Comparison of ENCODE assay signal across 8 mouse cellular contexts in the genomic region with DNA sequence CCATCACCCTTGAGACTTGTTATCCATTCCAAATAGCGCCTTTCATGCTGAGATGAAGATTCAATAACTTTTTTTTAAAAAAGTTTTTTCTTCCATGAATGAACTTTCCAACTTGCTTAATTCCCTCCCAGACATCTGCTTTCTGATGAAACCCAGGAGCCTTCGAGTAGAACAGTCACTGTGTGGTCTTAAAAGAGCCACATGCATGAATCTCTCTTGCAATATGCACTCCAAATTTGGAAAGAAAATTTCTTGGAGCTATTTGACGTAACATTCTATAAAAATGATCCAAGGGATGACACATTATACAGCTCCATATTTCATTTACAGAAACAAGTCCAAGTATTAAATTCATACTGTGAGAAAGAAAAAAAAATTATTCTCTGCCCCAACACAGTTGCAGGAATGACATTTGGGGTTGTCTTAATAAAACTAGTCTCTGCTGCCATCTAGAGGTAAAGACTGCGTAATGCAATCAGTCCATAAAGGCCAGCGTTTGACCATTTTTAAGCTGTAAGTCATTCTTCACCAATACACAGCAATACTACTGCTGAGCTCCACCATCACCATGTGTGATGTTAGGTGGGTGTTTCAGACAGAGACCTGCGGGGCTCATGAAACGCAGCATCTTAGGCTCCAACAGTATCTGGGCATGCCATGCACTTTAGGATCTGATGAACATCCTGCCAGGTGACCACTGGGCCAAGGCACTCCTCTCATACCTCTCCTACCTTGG. TPM values are rescaled to one million over a fixed set of nuclear protein-coding genes. Genes with fewer than 3 reads are reported as not detected.
DNase-seq lines count a peak whose midpoint lies in the region; ATAC-seq and TF ChIP-seq lines count a peak whose summit lies in the region.

No protein-coding gene starts in this region.

- H3K27ac ChIP-seq in liver, adult 2 months (replicated peaks; ENCODE audit: insufficient read depth, low read depth, low read length) = no peak overlapping the region
- H3K27ac ChIP-seq in liver, embryonic 11.5 days (ENCODE audit: low read depth, low read length) = no peak overlapping the region
- no peak overlapping the region for H3K27ac ChIP-seq in MEL (ENCODE audit: control insufficient read depth, low read depth, low read length)
- H3K27ac ChIP-seq in hindbrain, embryonic 15.5 days (replicated peaks) = no peak overlapping the region
- no peak overlapping the region for H3K27ac ChIP-seq in limb, embryonic 14.5 days (replicated peaks; ENCODE audit: low read depth, low read length)

- peak; percentile 94 for TF ChIP-seq RAD21 in MEL (IDR thresholded peaks at IDR 0.05; ENCODE audit: low read depth, low read length)

- no peak overlapping the region for H3K4me3 ChIP-seq in liver, adult 2 months (ENCODE audit: insufficient read depth, low read depth, low read length)
- no peak overlapping the region for H3K4me3 ChIP-seq in liver, embryonic 11.5 days (ENCODE audit: low read depth, low read length)
- H3K4me3 ChIP-seq in MEL (ENCODE audit: control insufficient read depth in 1 of 2, insufficient read depth in 1 of 2, low read depth in 2 of 2, low read length in 2 of 2) = no peak overlapping the region
- H3K4me3 ChIP-seq in hindbrain, embryonic 15.5 days = no peak overlapping the region
- no peak overlapping the region for H3K4me3 ChIP-seq in limb, embryonic 14.5 days (replicated peaks; ENCODE audit: low read length)

- 38% methylated on average over 7 of the region's 7 CpGs for WGBS in liver, adult 2 months
- 39% methylated on average over 7 of the region's 7 CpGs for WGBS in liver, embryonic 11.5 days
- WGBS in hindbrain, embryonic 15.5 days = 39% methylated on average over 7 of the region's 7 CpGs
- 34% methylated on average over 7 of the region's 7 CpGs for WGBS in limb, embryonic 14.5 days

- H3K9me3 ChIP-seq in liver, embryonic 11.5 days (ENCODE audit: control insufficient read depth, low read length) = no peaks in the 10 kb centered on the region
- H3K9me3 ChIP-seq in MEL (replicated peaks; ENCODE audit: insufficient read depth, low read length) = no peaks in the 10 kb centered on the region
- H3K9me3 ChIP-seq in hindbrain, embryonic 15.5 days = no peaks in the 10 kb centered on the region
- H3K9me3 ChIP-seq in limb, embryonic 14.5 days (ENCODE audit: control insufficient read depth, low read length) = no peaks in the 10 kb centered on the region

- H3K4me1 ChIP-seq in liver, adult 2 months (ENCODE audit: control insufficient read depth, insufficient read depth, low read length) = no peaks in the 10 kb centered on the region
- H3K4me1 ChIP-seq in liver, embryonic 11.5 days (replicated peaks; ENCODE audit: control insufficient read depth, insufficient read depth, low read length) = no peaks in the 10 kb centered on the region
- H3K4me1 ChIP-seq in MEL (ENCODE audit: control insufficient read depth in 1 of 2, insufficient read depth in 2 of 2, low read length in 2 of 2) = no peaks in the 10 kb centered on the region
- H3K4me1 ChIP-seq in hindbrain, embryonic 15.5 days (replicated peaks) = no peaks in the 10 kb centered on the region
- H3K4me1 ChIP-seq in limb, embryonic 14.5 days (ENCODE audit: control insufficient read depth, insufficient read depth, low read length) = no peaks in the 10 kb centered on the region

- peak; percentile 52 for DNase-seq in liver, adult 2 months (ENCODE audit: extremely low read depth, low read depth, low spot score)
- no peak for DNase-seq in liver, embryonic 11.5 days (ENCODE audit: low spot score)
- DNase-seq in MEL (ENCODE audit: low read depth, low spot score) = peak; percentile 77
- DNase-seq in cerebellum, postnatal 10 days = peak; percentile 41 to 71
- DNase-seq in limb, embryonic 14.5 days (ENCODE audit: low spot score) = peak; percentile 85
- DNase-seq in retina, postnatal 7 days (ENCODE audit: low read depth, low spot score) = peak; percentile 47
- no peak for DNase-seq in gastrocnemius, postnatal 25 days

- no peak overlapping the region for H3K4me2 ChIP-seq in liver, embryonic 11.5 days
- H3K4me2 ChIP-seq in hindbrain, embryonic 15.5 days = no peak overlapping the region
- no peak overlapping the region for H3K4me2 ChIP-seq in limb, embryonic 14.5 days (replicated peaks; ENCODE audit: low read depth, low read length, severe bottlenecking)

- ATAC-seq in liver, embryonic 11.5 days (replicated peaks; ENCODE audit: low FRiP score) = no peak
- peak; percentile 51; the same call in 1 of the 2 replicates for ATAC-seq in hindbrain, embryonic 15.5 days (ENCODE audit: low FRiP score, low read depth)
- no peak; the same call in 1 of the 2 replicates for ATAC-seq in limb, embryonic 14.5 days (ENCODE audit: low FRiP score, low read depth)

- no peak for TF ChIP-seq POLR2A in liver, adult 2 months (IDR thresholded peaks at IDR 0.05; ENCODE audit: extremely low read depth, insufficient read depth, low read length)
- TF ChIP-seq POLR2A in MEL (IDR thresholded peaks at IDR 0.05; ENCODE audit: control insufficient read depth in 1 of 2, insufficient read depth in 1 of 2, low read depth in 1 of 2, low read length in 2 of 2, poor library complexity in 1 of 2) = no peak
- no peak for TF ChIP-seq POLR2A in limb, embryonic 14.5 days (IDR thresholded peaks at IDR 0.05; ENCODE audit: borderline replicate concordance, extremely low read depth, insufficient read depth, insufficient read length)

- no peaks in the 10 kb centered on the region for H3K36me3 ChIP-seq in liver, adult 2 months (ENCODE audit: control insufficient read depth, insufficient read depth, low read length)
- no peaks in the 10 kb centered on the region for H3K36me3 ChIP-seq in liver, embryonic 11.5 days (ENCODE audit: control insufficient read depth, insufficient read depth, low read length)
- no peaks in the 10 kb centered on the region for H3K36me3 ChIP-seq in MEL (ENCODE audit: control insufficient read depth in 1 of 2, insufficient read depth in 2 of 2, low read length in 2 of 2)
- H3K36me3 ChIP-seq in hindbrain, embryonic 15.5 days = no peaks in the 10 kb centered on the region
- no peaks in the 10 kb centered on the region for H3K36me3 ChIP-seq in limb, embryonic 14.5 days (ENCODE audit: control insufficient read depth, insufficient read depth, low read length)

- H3K9ac ChIP-seq in liver, adult 2 months (ENCODE audit: low read depth, low read length) = no peak overlapping the region
- H3K9ac ChIP-seq in liver, embryonic 11.5 days (ENCODE audit: low read depth, low read length) = no peak overlapping the region
- H3K9ac ChIP-seq in MEL (ENCODE audit: control insufficient read depth, low read depth, low read length, poor library complexity, severe bottlenecking) = no peak overlapping the region
- no peak overlapping the region for H3K9ac ChIP-seq in hindbrain, embryonic 15.5 days
- no peak overlapping the region for H3K9ac ChIP-seq in limb, embryonic 14.5 days (ENCODE audit: low read depth, low read length, severe bottlenecking)

- no peaks in the 10 kb centered on the region; the same call in 1 of the 2 replicates for H3K79me2 ChIP-seq in liver, adult 2 months (ENCODE audit: control insufficient read depth, insufficient read depth, low read length)
- H3K79me2 ChIP-seq in MEL (ENCODE audit: control insufficient read depth, insufficient read depth, low read length, poor library complexity) = peaks cover 9% of the 10 kb centered on the region

- TF ChIP-seq EP300 in MEL (IDR thresholded peaks at IDR 0.05; ENCODE audit: low read depth in 1 of 2, low read length in 2 of 2) = no peak

- H3K27me3 ChIP-seq in liver, adult 2 months (ENCODE audit: control insufficient read depth, insufficient read depth, low read length) = no peaks in the 10 kb centered on the region
- H3K27me3 ChIP-seq in liver, embryonic 11.5 days (replicated peaks; ENCODE audit: control insufficient read depth, insufficient read depth, low read length) = no peaks in the 10 kb centered on the region
- no peaks in the 10 kb centered on the region for H3K27me3 ChIP-seq in MEL (ENCODE audit: control insufficient read depth in 1 of 2, insufficient read depth in 2 of 2, low read length in 2 of 2)
- H3K27me3 ChIP-seq in hindbrain, embryonic 15.5 days = no peaks in the 10 kb centered on the region
- H3K27me3 ChIP-seq in limb, embryonic 14.5 days (ENCODE audit: control insufficient read depth, insufficient read depth, low read length) = no peaks in the 10 kb centered on the region

- peak; percentile 60 for TF ChIP-seq CTCF in liver, adult 2 months (IDR thresholded peaks at IDR 0.05; ENCODE audit: low read depth, low read length)
- peak; percentile 33 to 88 (median 76) for TF ChIP-seq CTCF in MEL (IDR thresholded peaks at IDR 0.05 in 2 of 3, conservative IDR thresholded peaks at IDR 0.05 in 1 of 3; ENCODE audit: control insufficient read depth in 1 of 3, insufficient read depth in 1 of 3, low read depth in 2 of 3, low read length in 3 of 3, poor library complexity in 1 of 3, severe bottlenecking in 1 of 3)

TF ChIP-seq in MEL, 35 proteins besides CTCF, POLR2A, EP300 and RAD21:
- TF ChIP-seq TCF12 (IDR thresholded peaks at IDR 0.05; ENCODE audit: low read depth, low read length) (no peak), SIN3A (IDR thresholded peaks at IDR 0.05; ENCODE audit: low read length) (peak; percentile 38; the same call in 1 of the 2 replicates), JUND (IDR thresholded peaks at IDR 0.05; ENCODE audit: low read depth, low read length) (no peak), SMC3 (IDR thresholded peaks at IDR 0.05; ENCODE audit: low read depth, low read length) (peak; percentile 81), ZNF384 (IDR thresholded peaks at IDR 0.05; ENCODE audit: low read depth, low read length) (peak; percentile 84), MYB (IDR thresholded peaks at IDR 0.05; ENCODE audit: low read depth, low read length) (no peak), POLR2AphosphoS2 (IDR thresholded peaks at IDR 0.05; ENCODE audit: low read length) (no peak), ZC3H11A (IDR thresholded peaks at IDR 0.05; ENCODE audit: low read depth, low read length) (peak; percentile 86)

RNA-seq across cellular contexts. Expression of a gene that starts 13.1 kb away (rescaled TPM):
- total RNA-seq in liver, adult 2 months (2014; rRNA removed) = 7.8 and 8.3 TPM in 2 replicates
- 2.7 and 3.1 TPM in 2 replicates for polyA plus RNA-seq in liver, adult 2 months (2012; rRNA removed)
- 70.5 and 71.3 TPM in 2 replicates for polyA plus RNA-seq in liver, embryonic 11.5 days (2014; fragmentation: Nextera tagmentation; extraction: Ambion mirVana)
- total RNA-seq in MEL (2012; rRNA removed) = 75.4 and 80.9 TPM in 2 replicates
- 10 to 100 TPM in 1 of 2 experiments, not detected in 1; 94.7 TPM for polyA plus RNA-seq in MEL (2012; ENCODE audit: insufficient read depth in 1 of 2, insufficient read length in 2 of 2, low read depth in 1 of 2, low replicate concordance in 2 of 2, missing spikeins in 1 of 2)
- polyA plus RNA-seq in hindbrain, embryonic 15.5 days (2015; fragmentation: Nextera tagmentation; extraction: Ambion mirVana) = 33.9 and 38.3 TPM in 2 replicates
- polyA plus RNA-seq in limb, embryonic 14.5 days (2012; rRNA removed) = 9.9 and 10.9 TPM in 2 replicates
- 45.3 and 46.5 TPM in 2 replicates for polyA plus RNA-seq in limb, embryonic 14.5 days (2014; fragmentation: Nextera tagmentation; extraction: Ambion mirVana)
- total RNA-seq in gastrocnemius, postnatal 25 days (2021) = 10 to 100 TPM; 27.5 to 28.7 TPM

Comparison
In these comparisons a context has a peak if more than half of its experiments do, and no peak if none do; other contexts are left out.
1. DNase-seq: peak in liver, adult 2 months (single experiment), MEL (single experiment), cerebellum, postnatal 10 days (2 of 2), limb, embryonic 14.5 days (single experiment) and retina, postnatal 7 days (single experiment); none in liver, embryonic 11.5 days (single experiment) and gastrocnemius, postnatal 25 days (single experiment).